Comparison of ENCODE assay signal across 35 mouse cellular contexts in the genomic region with DNA sequence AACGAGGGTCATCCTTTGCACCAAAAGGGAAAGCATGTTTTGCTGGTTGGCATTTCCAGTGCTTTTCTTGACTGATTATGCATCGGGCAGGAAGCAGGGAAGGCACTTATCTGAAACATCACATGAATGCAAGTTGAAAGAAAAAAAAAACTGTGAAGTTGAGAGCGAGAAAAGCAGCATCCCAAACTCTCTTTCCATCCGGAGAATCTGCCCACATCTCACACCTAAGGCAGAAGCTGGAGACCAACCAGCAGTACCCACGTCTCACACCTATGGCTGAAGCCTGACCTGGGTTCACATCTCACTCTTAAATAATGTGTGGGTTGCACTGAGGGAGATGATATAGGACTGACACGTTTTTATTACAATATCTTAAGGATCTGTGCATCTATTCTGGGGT.
"Had no signal": no experiment of that assay in that cellular context is flagged by ENCODE, and none has a peak within 500 bp of the region (broad histone marks: within the 10 kb centered on the region; RNA-seq: fewer than 3 reads in every experiment).

No protein-coding gene starts in this region.

- H3K4me3 ChIP-seq: heart, embryonic 10.5 days; heart, embryonic 12.5 days; heart, embryonic 13.5 days; heart, embryonic 15.5 days; hindbrain, embryonic 10.5 days; hindbrain, embryonic 12.5 days; hindbrain, embryonic 13.5 days; hindbrain, embryonic 15.5 days; intestine, embryonic 15.5 days; kidney, embryonic 15.5 days; layer of hippocampus, adult 2 months had no signal

- H3K9ac ChIP-seq: heart, embryonic 12.5 days; heart, embryonic 13.5 days; heart, embryonic 15.5 days; hindbrain, embryonic 12.5 days; hindbrain, embryonic 13.5 days; hindbrain, embryonic 14.5 days; hindbrain, embryonic 15.5 days; intestine, embryonic 15.5 days; kidney, embryonic 15.5 days had no signal

- H3K9me3 ChIP-seq: heart, embryonic 10.5 days; heart, embryonic 12.5 days; heart, embryonic 13.5 days; heart, embryonic 15.5 days; hindbrain, embryonic 10.5 days; hindbrain, embryonic 12.5 days; hindbrain, embryonic 13.5 days; hindbrain, embryonic 15.5 days; intestine, embryonic 15.5 days; kidney, embryonic 15.5 days had no signal

- DNase-seq: heart, postnatal 10 days; heart, postnatal 14 days; heart, postnatal 36 days; heart, postnatal 4 days; kidney, adult 11 months; kidney, adult 18-20 months; kidney, adult 2 months; kidney, adult 8-10 months; kidney, adult 9 months; kidney, postnatal 10 days; kidney, postnatal 14 days; kidney, postnatal 25 days; kidney, postnatal 36 days; kidney, postnatal 4 days; layer of hippocampus, adult 9-11 months; layer of hippocampus, postnatal 36 days had no signal

- H3K27me3 ChIP-seq: hindbrain, embryonic 12.5 days; hindbrain, embryonic 13.5 days; hindbrain, embryonic 15.5 days; intestine, embryonic 15.5 days had no signal

- H3K36me3 ChIP-seq: heart, embryonic 10.5 days; heart, embryonic 12.5 days; heart, embryonic 13.5 days; heart, embryonic 15.5 days; hindbrain, embryonic 10.5 days; hindbrain, embryonic 12.5 days; hindbrain, embryonic 13.5 days; hindbrain, embryonic 15.5 days; intestine, embryonic 15.5 days; kidney, embryonic 15.5 days had no signal

- H3K4me1 ChIP-seq: heart, embryonic 10.5 days; heart, embryonic 15.5 days had no signal

- ATAC-seq: hindbrain, embryonic 16.5 days; hindbrain, postnatal 0 days; inflammation-experienced regulatory T-cells, adult 6 months; intestine, embryonic 15.5 days; intestine, embryonic 16.5 days; intestine, postnatal 0 days had no signal

- H3K27ac ChIP-seq: heart, embryonic 10.5 days; heart, embryonic 13.5 days; heart, embryonic 15.5 days; hindbrain, embryonic 10.5 days; hindbrain, embryonic 12.5 days; hindbrain, embryonic 13.5 days; hindbrain, embryonic 14.5 days; hindbrain, embryonic 15.5 days; hindbrain, postnatal 0 days; intestine, embryonic 15.5 days; kidney, embryonic 15.5 days; kidney, postnatal 0 days; layer of hippocampus, adult 2 months had no signal

- H3K4me2 ChIP-seq: heart, embryonic 11.5 days; heart, embryonic 12.5 days; heart, embryonic 13.5 days; heart, embryonic 15.5 days; hindbrain, embryonic 12.5 days; hindbrain, embryonic 13.5 days; hindbrain, embryonic 14.5 days; hindbrain, embryonic 15.5 days; intestine, embryonic 15.5 days; kidney, embryonic 15.5 days had no signal
